In genomic region chr13:41614982-41615381, GRCm38 (mm10) we compare ENCODE assay signal across 12 mouse cellular contexts.
"Had no signal": no experiment of that assay in that cellular context is flagged by ENCODE, and none has a peak within 500 bp of the region (broad histone marks: within the 10 kb centered on the region; RNA-seq: fewer than 3 reads in every experiment).

No protein-coding gene starts in this region.

- H3K9ac ChIP-seq: limb, embryonic 13.5 days; liver, embryonic 14.5 days; neural tube, embryonic 15.5 days had no signal

- H3K4me1 ChIP-seq: limb, embryonic 13.5 days had no signal

- H3K4me3 ChIP-seq: limb, embryonic 13.5 days; myocyte; neural tube, embryonic 15.5 days had no signal

- H3K36me3 ChIP-seq: limb, embryonic 13.5 days; neural tube, embryonic 15.5 days had no signal

- H3K4me2 ChIP-seq: limb, embryonic 13.5 days; neural tube, embryonic 15.5 days had no signal

- H3K27ac ChIP-seq: kidney, postnatal 0 days; limb, embryonic 13.5 days; liver, embryonic 14.5 days; neural tube, embryonic 15.5 days had no signal

- H3K9me3 ChIP-seq: limb, embryonic 13.5 days; neural tube, embryonic 15.5 days had no signal

- H3K27me3 ChIP-seq: limb, embryonic 13.5 days; neural tube, embryonic 15.5 days had no signal

- DNase-seq: kidney, adult 11 months; kidney, adult 9 months; kidney, postnatal 36 days; left cerebral cortex, postnatal 4 days; lung, adult 18-20 months; right cerebral cortex, postnatal 14 days; thymus, postnatal 36 days had no signal
